Mouse (Mus musculus) gastrocnemius, postnatal 14 days (tissue): Measurements from ENCODE around the gene Cdc42bpa. TPM values are rescaled to one million over a fixed set of nuclear protein-coding genes. Genes with fewer than 3 reads are reported as not detected.

Source experiments
- DNase-seq: peaks from one replicate; pipeline ENCODE4 v3.0.0; 2021; ENCODE audit warnings: mixed read lengths
- intact Hi-C: fragments of 180-260 bp; cut with DNase I; formaldehyde crosslinking; loops from one replicate; pipeline ENCODE4 v1.15.1; 2025; ENCODE audit warnings: low total_unique reads
- total RNA-seq, 2 experiments: library from RNA; stranded (reverse); gene quantifications; 2 replicates each; pipeline ENCODE4 v1.2.3; 2021

Gene Cdc42bpa
- total RNA-seq, 2 experiments from 2014 or later: 26.5 to 27.3 TPM

GRCm38 (mm10) chr1:179958871-179959720 lies 1.2 kb upstream of the Cdc42bpa start:
- intact Hi-C loops: no loop called here
- DNase-seq: no peak

GRCm38 (mm10) chr1:179960543-179960876 lies 238 bp downstream of the Cdc42bpa start:
- intact Hi-C loops: no loop called here

DNA sequence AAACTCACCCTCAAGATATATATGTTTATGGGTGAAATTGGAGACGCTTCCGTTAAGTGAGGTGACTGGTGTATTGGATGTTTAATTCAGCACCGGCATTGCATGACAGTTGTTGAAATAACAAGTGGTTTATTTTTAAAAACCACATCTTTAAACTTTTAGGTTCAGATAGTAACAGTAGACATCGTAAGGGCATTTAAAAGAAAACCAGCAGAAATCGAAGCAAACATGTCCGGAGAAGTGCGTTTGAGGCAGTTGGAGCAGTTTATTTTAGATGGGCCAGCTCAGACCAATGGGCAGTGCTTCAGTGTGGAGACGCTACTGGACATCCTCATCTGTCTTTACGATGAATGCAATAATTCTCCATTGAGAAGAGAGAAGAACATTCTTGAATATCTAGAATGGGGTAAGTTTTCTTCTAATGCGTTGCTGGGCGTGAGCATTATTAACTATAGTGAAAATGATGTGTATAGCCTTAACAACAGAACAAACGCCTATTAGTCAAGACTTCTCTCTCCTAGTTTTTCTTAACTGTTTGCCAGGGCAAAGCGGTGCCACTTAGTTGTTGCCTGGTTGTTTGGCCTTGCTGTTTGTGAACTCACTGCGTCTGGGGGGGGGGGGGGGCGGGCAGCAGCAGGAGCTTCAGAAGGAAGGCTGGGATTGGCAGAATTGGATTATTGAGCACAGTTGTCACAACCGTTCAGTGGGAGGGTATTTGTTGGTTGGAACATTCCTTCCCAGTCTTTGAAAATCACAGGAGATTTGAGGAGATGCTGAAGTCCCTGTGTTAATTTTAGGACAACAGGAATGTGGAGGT lies 818 bp downstream of the Cdc42bpa start:
- intact Hi-C loops: no loop called here
- DNase-seq: no peak

More at GRCm38 (mm10) chr1:179960543-179960876, 238 bp downstream of the Cdc42bpa start:
- DNase-seq: no peak

GRCm38 (mm10) chr1:179961777-179962176 lies 1.5 kb downstream of the Cdc42bpa start:
- intact Hi-C loops: no loop called here
- no peak for DNase-seq

GRCm38 (mm10) chr1:179969776-179970428 lies 9.6 kb downstream of the Cdc42bpa start:
- intact Hi-C loops: no loop called here
- DNase-seq: no peak

- intact Hi-C loops: no loop called here
- DNase-seq: no peak
Observed at GRCm38 (mm10) chr1:179975021-179975420, 14.7 kb downstream of the Cdc42bpa start.

- intact Hi-C loops: no loop called here
- no peak for DNase-seq
Observed at GRCm38 (mm10) chr1:179975645-179976275, 15.5 kb downstream of the Cdc42bpa start.

DNA sequence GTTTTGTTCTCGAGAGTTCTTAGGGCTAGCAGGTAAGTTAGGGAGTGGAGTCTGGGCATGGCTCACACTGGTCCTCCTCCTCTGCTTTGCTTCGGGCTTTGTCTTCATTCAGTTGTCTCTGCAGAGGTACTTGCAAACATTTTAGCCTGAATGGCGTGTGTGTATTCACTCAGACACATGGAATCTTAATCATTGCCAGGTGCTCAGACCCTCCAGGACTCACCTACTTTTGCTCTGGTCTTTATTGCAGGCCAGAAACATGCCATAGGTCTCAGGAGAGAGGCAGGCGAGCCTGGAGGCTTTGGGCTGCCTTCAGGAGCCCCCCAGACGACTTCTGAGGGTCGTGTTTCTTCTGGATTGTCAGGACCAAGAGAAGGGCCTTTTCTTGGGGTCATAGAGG lies 17.2 kb downstream of the Cdc42bpa start:
- no peak for DNase-seq
- intact Hi-C loops: no loop called here

DNA sequence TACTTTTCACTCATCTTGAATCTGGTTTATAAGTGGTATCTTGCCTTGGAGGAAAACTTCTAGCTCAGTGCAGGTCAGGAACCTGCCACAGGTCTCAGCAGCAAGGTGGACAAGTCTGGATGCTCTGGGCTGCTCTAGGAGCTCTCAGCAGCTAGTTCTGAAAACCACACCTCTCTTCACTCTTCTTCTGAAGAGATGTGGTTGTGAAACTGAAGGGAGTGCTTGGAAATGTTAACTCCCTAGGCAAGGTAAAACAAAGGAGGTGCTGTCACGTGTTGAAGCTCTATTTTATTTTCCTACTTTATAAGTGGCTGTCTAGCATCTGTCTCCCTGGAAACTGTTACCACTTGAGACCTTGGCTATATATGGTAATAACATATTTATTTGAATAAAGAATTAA lies 18.5 kb downstream of the Cdc42bpa start:
- no peak for DNase-seq
- intact Hi-C loops: no loop called here

GRCm38 (mm10) chr1:179981680-179982079 lies 21.4 kb downstream of the Cdc42bpa start:
- DNase-seq: no peak
- intact Hi-C loops: no loop called here

DNA sequence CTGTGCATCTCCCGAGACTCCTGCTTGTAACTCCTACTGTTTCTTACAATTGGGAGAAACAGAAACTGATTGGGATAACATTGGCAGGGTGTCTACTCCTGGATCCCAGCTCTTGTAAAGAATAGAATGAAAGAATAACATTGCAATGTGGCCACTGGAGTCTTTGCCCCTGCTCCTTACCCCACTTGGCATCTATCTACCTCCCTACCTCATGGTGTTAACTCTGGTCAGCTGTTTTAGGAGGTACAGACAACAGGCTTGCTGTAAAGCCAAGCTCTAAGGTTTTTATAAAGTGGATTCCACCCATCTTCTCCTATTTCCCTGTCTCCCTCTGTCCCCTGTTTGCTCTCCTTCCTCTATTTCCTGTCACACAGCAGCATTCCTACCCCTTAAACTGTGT lies 21.9 kb downstream of the Cdc42bpa start:
- intact Hi-C loops: no loop called here
- DNase-seq: no peak

DNA sequence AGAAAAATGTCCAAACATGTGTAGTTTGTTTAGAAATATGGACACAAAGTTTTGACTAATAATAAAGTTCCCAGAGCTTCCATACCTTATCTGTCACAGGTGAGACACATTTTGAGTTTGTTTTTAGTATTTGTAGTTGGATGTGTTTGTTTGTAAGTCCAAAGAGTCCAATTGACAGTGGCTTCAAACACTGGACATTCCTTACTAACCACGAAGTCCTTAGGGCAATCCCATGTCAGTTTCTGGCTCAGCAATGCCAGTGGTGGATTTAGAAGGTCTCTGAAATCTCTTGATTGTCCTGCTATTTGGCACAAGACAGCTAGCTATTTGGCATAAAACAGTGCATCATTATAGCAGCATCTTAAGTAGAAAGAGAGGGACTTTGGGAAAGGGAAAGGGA lies 22.7 kb downstream of the Cdc42bpa start:
- DNase-seq: no peak
- intact Hi-C loops: no loop called here

GRCm38 (mm10) chr1:179984171-179984570 lies 23.9 kb downstream of the Cdc42bpa start:
- intact Hi-C loops: no loop called here
- DNase-seq: no peak

GRCm38 (mm10) chr1:179991660-179992235 lies 31.5 kb downstream of the Cdc42bpa start:
- DNase-seq: no peak
- intact Hi-C loops: no loop called here

DNA sequence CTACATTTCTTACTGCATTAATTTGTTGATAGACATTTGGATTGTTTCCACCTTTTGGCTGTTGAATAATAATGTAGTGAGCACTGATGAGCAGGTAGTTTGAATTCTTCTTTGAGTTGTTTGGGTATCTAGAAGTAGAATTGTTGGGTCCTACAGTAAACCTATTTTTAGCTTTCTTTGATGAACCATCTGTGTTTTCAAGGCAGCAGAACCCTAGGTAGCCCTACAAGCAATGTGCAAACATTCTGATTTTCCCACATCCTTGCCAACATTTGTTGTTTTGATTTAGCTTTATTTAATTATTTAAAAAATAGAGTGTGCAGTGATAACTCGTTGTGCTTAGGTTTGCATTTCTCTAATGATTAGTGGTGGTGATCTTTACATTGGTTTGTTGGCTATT lies 32.0 kb downstream of the Cdc42bpa start:
- intact Hi-C loops: no loop called here
- DNase-seq: no peak

DNA sequence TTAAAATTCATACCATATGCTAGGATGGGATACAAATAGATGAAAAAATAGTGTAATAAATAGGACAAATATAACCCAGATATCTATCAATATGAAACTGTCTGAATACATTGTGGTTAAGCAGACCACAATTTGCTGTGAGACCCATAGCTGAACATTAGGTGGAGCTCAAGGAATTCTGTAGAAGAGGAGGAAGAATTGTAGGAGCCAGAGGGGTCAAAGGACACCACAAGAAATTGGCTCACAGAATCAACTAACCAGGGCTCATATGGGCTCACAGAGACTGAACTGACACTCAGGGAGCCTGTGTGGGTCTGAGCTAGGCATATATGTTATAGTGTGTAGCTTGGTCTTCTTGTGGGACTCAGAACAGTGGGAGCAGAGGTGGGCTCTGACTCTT lies 47.8 kb downstream of the Cdc42bpa start:
- no peak for DNase-seq
- intact Hi-C loops: no loop called here

DNA sequence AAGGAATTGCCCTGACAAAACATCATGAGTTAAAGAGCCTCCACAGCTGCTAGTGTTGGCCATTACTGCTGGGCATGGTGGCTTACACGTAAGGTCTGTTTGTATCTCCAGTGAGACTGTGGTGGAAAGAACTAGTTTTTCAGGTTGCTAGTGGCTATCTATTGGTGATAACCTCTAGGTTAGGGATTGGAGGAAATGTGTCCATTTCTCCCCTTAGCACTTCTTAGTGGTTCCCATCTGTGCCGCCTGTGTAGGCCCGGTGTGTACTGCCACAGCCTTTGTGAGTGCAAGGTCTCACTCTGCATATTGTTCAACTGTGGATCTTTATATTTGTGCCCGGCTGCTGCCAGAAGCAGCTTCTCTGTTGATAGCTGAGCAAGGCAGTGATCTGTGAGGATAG lies 53.2 kb downstream of the Cdc42bpa start:
- no peak for DNase-seq
- intact Hi-C loops: no loop called here

DNA sequence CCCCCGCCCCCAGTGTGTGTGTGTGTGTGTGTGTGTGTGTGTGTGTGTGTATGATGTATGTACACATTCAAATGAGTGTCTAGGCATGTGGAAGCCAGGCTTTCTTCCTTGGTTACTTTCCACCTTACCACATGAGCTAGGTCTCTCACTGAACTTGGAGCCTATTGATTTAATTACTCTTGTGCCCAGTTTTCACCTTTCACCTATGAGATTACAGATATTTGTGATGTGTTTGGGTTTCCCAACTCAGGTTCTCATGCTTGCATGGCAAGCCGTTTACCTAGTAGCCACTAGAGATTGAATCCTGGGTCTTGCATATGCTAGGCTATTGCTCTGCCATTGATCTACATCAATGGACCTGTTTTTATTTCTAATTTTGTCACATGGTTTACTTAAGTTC lies 57.9 kb downstream of the Cdc42bpa start:
- intact Hi-C loops: no loop called here
- no peak for DNase-seq

- DNase-seq: no peak
- intact Hi-C loops: no loop called here
Observed at GRCm38 (mm10) chr1:180021463-180022296, 61.4 kb downstream of the Cdc42bpa start.
